Mouse (Mus musculus): ENCODE data around the gene Lhfp. TPM values are rescaled to one million over a fixed set of nuclear protein-coding genes. Genes with fewer than 3 reads are reported as not detected.
"Not testable (repeated sequence)": the region's sequence is repeated elsewhere in the genome, so short reads cannot be mapped to it uniquely, and the experiment has no call there.

Gene Lhfp
- polyA plus RNA-seq, 1 experiment from 2014 or later, result 43.5 TPM

DNA sequence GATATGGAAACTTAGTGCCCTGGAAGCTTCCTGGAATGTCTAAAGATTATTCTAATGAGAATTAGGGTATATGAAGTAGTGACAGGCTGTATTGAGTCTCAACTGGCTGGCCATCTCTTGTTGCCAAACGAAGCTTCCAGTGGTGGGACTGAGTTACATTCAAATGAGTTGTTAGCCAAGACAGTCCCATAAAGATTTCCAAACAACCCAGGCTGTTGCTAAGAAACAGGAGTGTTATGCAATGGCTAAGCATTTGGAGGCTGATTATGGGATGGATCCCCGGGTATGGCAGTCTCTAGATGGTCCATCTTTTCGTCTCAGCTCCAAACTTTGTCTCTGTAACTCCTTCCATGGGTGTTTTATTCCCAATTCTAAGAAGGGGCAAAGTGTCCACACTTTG, 240.7 kb downstream of the Lhfp start:
- WGBS, result 77% methylated on average over 3 of the region's 3 CpGs
- H3K27ac ChIP-seq (replicated peaks); H3K4me3 ChIP-seq; H3K27me3 ChIP-seq (ENCODE audit: low read depth, poor library complexity, severe bottlenecking); DNase-seq (ENCODE audit: low spot score); H3K36me3 ChIP-seq; H3K9me3 ChIP-seq (replicated peaks); H3K4me1 ChIP-seq: not testable (repeated sequence)

GRCm38 (mm10) chr3:53284023-53284422, 242.7 kb downstream of the Lhfp start:
- no peaks in the 10 kb centered on the region for H3K27me3 ChIP-seq (ENCODE audit: low read depth, poor library complexity, severe bottlenecking)
- no peaks in the 10 kb centered on the region for H3K36me3 ChIP-seq
- H3K27ac ChIP-seq (replicated peaks), result no peak overlapping the region
- DNase-seq (ENCODE audit: low spot score), result no peak
- whole genome bisulfite sequencing, result 94% methylated on average over 5 of the region's 5 CpGs
- H3K4me3 ChIP-seq, result no peak overlapping the region
- no peaks in the 10 kb centered on the region for H3K4me1 ChIP-seq
- H3K9me3 ChIP-seq (replicated peaks), result no peaks in the 10 kb centered on the region

GRCm38 (mm10) chr3:53284471-53285177, 243.3 kb downstream of the Lhfp start:
- no peak for DNase-seq (ENCODE audit: low spot score)

GRCm38 (mm10) chr3:53288662-53289061, 247.3 kb downstream of the Lhfp start:
- Histone ChIP-seq H3K4me3 (no peak overlapping the region), H3K9me3 (replicated peaks) (no peaks in the 10 kb centered on the region), H3K27ac (replicated peaks) (no peak overlapping the region), H3K36me3 (no peaks in the 10 kb centered on the region), H3K4me1 (no peaks in the 10 kb centered on the region), H3K27me3 (ENCODE audit: low read depth, poor library complexity, severe bottlenecking) (no peaks in the 10 kb centered on the region)
- DNase-seq (ENCODE audit: low spot score), result no peak
- WGBS, result 61% methylated on average over 9 of the region's 9 CpGs

More at GRCm38 (mm10) chr3:53284471-53285177, 243.3 kb downstream of the Lhfp start:
- no peak overlapping the region for H3K27ac ChIP-seq (replicated peaks)
- H3K4me3 ChIP-seq, result no peak overlapping the region
- no peaks in the 10 kb centered on the region for H3K36me3 ChIP-seq
- H3K4me1 ChIP-seq, result no peaks in the 10 kb centered on the region
- no peaks in the 10 kb centered on the region for H3K9me3 ChIP-seq (replicated peaks)
- 89% methylated on average over 13 of the region's 13 CpGs for WGBS
- no peaks in the 10 kb centered on the region for H3K27me3 ChIP-seq (ENCODE audit: low read depth, poor library complexity, severe bottlenecking)

GRCm38 (mm10) chr3:53289589-53290219, 248.4 kb downstream of the Lhfp start:
- Histone ChIP-seq H3K4me1 (peaks cover 2% of the 10 kb centered on the region), H3K36me3 (no peaks in the 10 kb centered on the region), H3K4me3 (no peak overlapping the region), H3K27me3 (ENCODE audit: low read depth, poor library complexity, severe bottlenecking) (no peaks in the 10 kb centered on the region), H3K9me3 (replicated peaks) (no peaks in the 10 kb centered on the region), H3K27ac (replicated peaks) (no peak overlapping the region)
- DNase-seq (ENCODE audit: low spot score), result no peak
- 92% methylated on average over 14 of the region's 14 CpGs for WGBS

DNA sequence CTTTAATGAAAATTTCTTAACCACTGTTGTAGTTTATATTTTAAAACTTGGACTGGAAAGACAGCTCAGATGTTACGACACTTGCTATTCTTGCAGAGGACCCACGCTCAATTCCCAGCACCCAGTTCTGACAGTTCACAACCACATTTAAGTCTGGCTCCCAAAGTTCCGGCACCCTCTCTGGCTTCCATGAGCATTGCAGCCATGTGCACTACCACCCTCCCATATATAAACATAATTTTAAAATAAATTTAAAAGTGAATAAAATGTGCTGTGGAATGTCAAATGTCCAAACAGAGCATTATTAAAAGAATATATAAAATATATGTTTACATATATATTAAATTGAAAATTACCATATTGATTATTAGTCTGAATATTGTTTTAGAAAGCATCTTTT, 249.9 kb downstream of the Lhfp start:
- WGBS, result 97% methylated on average over 3 of the region's 3 CpGs
- Histone ChIP-seq H3K9me3 (replicated peaks) (no peaks in the 10 kb centered on the region), H3K4me3 (no peak overlapping the region), H3K27me3 (ENCODE audit: low read depth, poor library complexity, severe bottlenecking) (no peaks in the 10 kb centered on the region), H3K4me1 (peaks cover 4% of the 10 kb centered on the region), H3K27ac (replicated peaks) (no peak overlapping the region), H3K36me3 (no peaks in the 10 kb centered on the region)
- no peak for DNase-seq (ENCODE audit: low spot score)

- Histone ChIP-seq H3K4me3 (no peak overlapping the region), H3K27ac (replicated peaks) (no peak overlapping the region), H3K4me1 (peaks cover 4% of the 10 kb centered on the region), H3K9me3 (replicated peaks) (no peaks in the 10 kb centered on the region), H3K27me3 (ENCODE audit: low read depth, poor library complexity, severe bottlenecking) (no peaks in the 10 kb centered on the region), H3K36me3 (no peaks in the 10 kb centered on the region)
- DNase-seq (ENCODE audit: low spot score), result no peak
- WGBS, result 83% methylated on average over 1 of the region's 1 CpGs
These were observed 250.6 kb downstream of the Lhfp start for GRCm38 (mm10) chr3:53291945-53292344.

GRCm38 (mm10) chr3:53292474-53292873, 251.1 kb downstream of the Lhfp start:
- no peaks in the 10 kb centered on the region for H3K9me3 ChIP-seq (replicated peaks)
- no peak overlapping the region for H3K27ac ChIP-seq (replicated peaks)
- no peaks in the 10 kb centered on the region for H3K27me3 ChIP-seq (ENCODE audit: low read depth, poor library complexity, severe bottlenecking)
- H3K4me1 ChIP-seq, result peaks cover 4% of the 10 kb centered on the region
- H3K36me3 ChIP-seq, result no peaks in the 10 kb centered on the region
- no peak overlapping the region for H3K4me3 ChIP-seq
- 87% methylated on average over 3 of the region's 3 CpGs for WGBS
- no peak for DNase-seq (ENCODE audit: low spot score)

DNA sequence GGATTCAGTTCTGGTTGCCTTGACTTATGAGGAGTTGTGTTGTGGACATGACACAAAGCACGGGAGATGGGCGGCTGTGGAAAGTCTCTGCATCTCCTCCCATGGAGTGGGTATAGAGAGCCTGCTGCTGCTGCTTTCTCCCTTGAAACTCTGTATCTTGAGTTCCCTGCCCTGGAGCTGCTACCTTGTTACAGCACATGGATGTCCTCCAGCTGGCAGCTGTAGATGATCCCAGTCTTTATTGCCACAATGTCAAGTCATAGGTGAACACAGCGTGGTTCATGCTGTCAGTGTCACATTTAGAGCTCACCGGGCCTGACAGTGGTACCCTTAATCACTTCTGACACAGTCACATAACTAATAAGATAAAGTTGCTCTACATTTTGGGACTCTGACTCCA, 251.7 kb downstream of the Lhfp start:
- Histone ChIP-seq H3K27me3 (ENCODE audit: low read depth, poor library complexity, severe bottlenecking) (no peaks in the 10 kb centered on the region), H3K4me1 (peaks cover 4% of the 10 kb centered on the region), H3K4me3 (no peak overlapping the region), H3K36me3 (no peaks in the 10 kb centered on the region), H3K9me3 (replicated peaks) (no peaks in the 10 kb centered on the region), H3K27ac (replicated peaks) (no peak overlapping the region)
- no peak for DNase-seq (ENCODE audit: low spot score)
- 95% methylated on average over 4 of the region's 4 CpGs for WGBS

GRCm38 (mm10) chr3:53293901-53294433, 252.6 kb downstream of the Lhfp start:
- H3K9me3 ChIP-seq (replicated peaks), result no peaks in the 10 kb centered on the region
- no peak for DNase-seq (ENCODE audit: low spot score)
- no peak overlapping the region for H3K4me3 ChIP-seq
- no peak overlapping the region for H3K27ac ChIP-seq (replicated peaks)
- H3K36me3 ChIP-seq, result no peaks in the 10 kb centered on the region
- H3K27me3 ChIP-seq (ENCODE audit: low read depth, poor library complexity, severe bottlenecking), result no peaks in the 10 kb centered on the region
- peaks cover 4% of the 10 kb centered on the region for H3K4me1 ChIP-seq
- 84% methylated on average over 4 of the region's 4 CpGs for WGBS

DNA sequence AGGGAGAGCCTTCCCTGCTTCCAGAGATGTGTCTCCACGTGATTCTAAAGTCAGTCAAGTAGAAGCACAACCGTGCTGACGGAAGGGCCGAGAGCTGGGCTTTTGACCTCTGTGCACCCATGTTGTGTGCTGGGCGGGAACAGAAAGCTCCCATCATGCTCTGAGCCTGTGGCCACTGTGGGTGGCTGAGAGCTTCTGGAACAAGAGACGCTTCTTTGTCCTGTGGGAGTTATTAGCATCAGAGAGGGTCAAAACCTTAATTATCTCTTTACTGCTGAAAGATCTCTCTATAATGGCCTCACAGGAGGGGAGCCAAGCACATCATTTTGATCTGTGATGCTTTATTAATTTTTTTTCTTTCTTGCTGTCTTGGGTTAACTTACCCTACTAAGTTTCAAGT, 253.5 kb downstream of the Lhfp start:
- no peak for DNase-seq (ENCODE audit: low spot score)
- H3K27ac ChIP-seq (replicated peaks), result no peak overlapping the region
- no peaks in the 10 kb centered on the region for H3K9me3 ChIP-seq (replicated peaks)
- no peak overlapping the region for H3K4me3 ChIP-seq
- 46% methylated on average over 6 of the region's 6 CpGs for WGBS
- H3K27me3 ChIP-seq (ENCODE audit: low read depth, poor library complexity, severe bottlenecking), result no peaks in the 10 kb centered on the region
- H3K4me1 ChIP-seq, result peaks cover 4% of the 10 kb centered on the region
- no peaks in the 10 kb centered on the region for H3K36me3 ChIP-seq

DNA sequence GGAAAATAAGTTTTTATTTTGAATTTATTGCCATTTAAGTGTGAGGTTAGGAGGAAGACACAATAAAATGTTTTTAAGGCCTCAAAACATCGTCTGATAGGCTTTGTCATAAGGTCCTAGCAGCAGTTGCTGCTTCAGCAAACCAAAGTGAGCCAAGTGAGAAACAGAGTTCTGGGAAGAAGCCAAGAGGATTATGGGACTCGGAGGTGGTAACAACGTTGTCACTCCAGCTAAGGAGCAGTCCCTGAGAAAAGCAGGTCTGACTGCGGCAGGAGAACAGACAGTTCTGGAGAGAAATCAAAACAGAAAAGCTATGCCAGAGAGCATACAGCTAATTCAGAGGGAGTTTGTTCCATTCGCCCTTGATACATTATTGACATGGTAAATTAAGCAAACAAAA, 260.5 kb downstream of the Lhfp start:
- Histone ChIP-seq H3K4me1 (0 out of 2 replicates have a peak, but pooled peaks cover 6% of the 10 kb centered on the region), H3K9me3 (replicated peaks) (no peaks in the 10 kb centered on the region; the same call in 1 of the 2 replicates), H3K27ac (replicated peaks) (no peak overlapping the region), H3K36me3 (no peaks in the 10 kb centered on the region), H3K27me3 (ENCODE audit: low read depth, poor library complexity, severe bottlenecking) (no peaks in the 10 kb centered on the region), H3K4me3 (no peak overlapping the region)
- WGBS, result 75% methylated on average over 5 of the region's 5 CpGs
- DNase-seq (ENCODE audit: low spot score), result no peak
